Mouse (Mus musculus): ENCODE data around the gene Lst1.

The Lst1 gene

GRCm38 (mm10) chr17:35205380-35205769 lies 17.1 kb upstream of the Lst1 start:
- DNase-seq: no peak

- no peak for DNase-seq
Observed at GRCm38 (mm10) chr17:35204494-35205379, 16.5 kb upstream of the Lst1 start, which contains the start of gene Lta. TSS of gene Lta (minus strand) at chr17:35205351.

GRCm38 (mm10) chr17:35202442-35202841 lies 14.2 kb upstream of the Lst1 start:
- DNase-seq: no peak

GRCm38 (mm10) chr17:35201787-35202186 lies 13.5 kb upstream of the Lst1 start, which contains the start of gene Tnf:
TSS of gene Tnf (minus strand) at chr17:35202007.
- DNase-seq: no peak

- DNase-seq: no peak
Observed at GRCm38 (mm10) chr17:35201128-35201527, 12.9 kb upstream of the Lst1 start.

GRCm38 (mm10) chr17:35200398-35200797 lies 12.2 kb upstream of the Lst1 start:
- no peak for DNase-seq

- DNase-seq: no peak
Observed at GRCm38 (mm10) chr17:35198946-35199345, 10.7 kb upstream of the Lst1 start.

- no peak for DNase-seq
Observed at GRCm38 (mm10) chr17:35198029-35198428, 9.8 kb upstream of the Lst1 start.

- DNase-seq: no peak
Observed at GRCm38 (mm10) chr17:35197126-35197525, 8.9 kb upstream of the Lst1 start.

GRCm38 (mm10) chr17:35196321-35196641 lies 8.0 kb upstream of the Lst1 start:
- no peak for DNase-seq

- peak; percentile 63 for DNase-seq
Observed at GRCm38 (mm10) chr17:35195631-35196320, 7.5 kb upstream of the Lst1 start.

GRCm38 (mm10) chr17:35194844-35195630 lies 6.8 kb upstream of the Lst1 start:
- no peak for DNase-seq

GRCm38 (mm10) chr17:35193881-35194843 lies 5.9 kb upstream of the Lst1 start, which contains the start of gene Ltb:
TSS of gene Ltb (plus strand) at chr17:35194439.
- DNase-seq: no peak

- no peak for DNase-seq
Observed at GRCm38 (mm10) chr17:35192924-35193323, 4.7 kb upstream of the Lst1 start.

GRCm38 (mm10) chr17:35191723-35192122 lies 3.5 kb upstream of the Lst1 start:
- DNase-seq: no peak

GRCm38 (mm10) chr17:35190096-35190495 lies 1.9 kb upstream of the Lst1 start:
- DNase-seq: no peak

GRCm38 (mm10) chr17:35189186-35189585 lies 947 bp upstream of the Lst1 start:
- DNase-seq: no peak

- DNase-seq: no peak
Observed at GRCm38 (mm10) chr17:35187345-35187744, 894 bp downstream of the Lst1 start.

- no peak for DNase-seq
Observed at GRCm38 (mm10) chr17:35186681-35187080, 1.6 kb downstream of the Lst1 start.

GRCm38 (mm10) chr17:35185639-35186611 lies 2.3 kb downstream of the Lst1 start:
- DNase-seq: peak; percentile 52

GRCm38 (mm10) chr17:35180093-35180492 lies 8.1 kb downstream of the Lst1 start:
- no peak for DNase-seq

Measured in kidney, adult 11 months (tissue).